Mouse (Mus musculus): ENCODE measurements at regions not wholly inside any gene's neighbourhood (a gene's known extent, or its start where the extent isn't known, plus 50 kb on each side); places are given as distances from the start of the nearest gene placed in this dataset.

GRCm38 (mm10) chr3:21610231-21610630 is 466.2 kb upstream of the Tbl1xr1 start:
- no peak for TF ChIP-seq CTCF (IDR thresholded peaks at IDR 0.05; ENCODE audit: low read depth)
- no peak for TF ChIP-seq EP300 (optimal IDR thresholded peaks at IDR 0.05)
